Mouse (Mus musculus) embryo, embryonic 11.5 days (tissue): ENCODE measurements around the gene Col1a1.

Experiments
- DNase-seq: peaks from one replicate; pipeline ENCODE4 v3.0.0-alpha.2; 2012; ENCODE audit warnings: low read depth, low spot score

Col1a1 gene

DNA sequence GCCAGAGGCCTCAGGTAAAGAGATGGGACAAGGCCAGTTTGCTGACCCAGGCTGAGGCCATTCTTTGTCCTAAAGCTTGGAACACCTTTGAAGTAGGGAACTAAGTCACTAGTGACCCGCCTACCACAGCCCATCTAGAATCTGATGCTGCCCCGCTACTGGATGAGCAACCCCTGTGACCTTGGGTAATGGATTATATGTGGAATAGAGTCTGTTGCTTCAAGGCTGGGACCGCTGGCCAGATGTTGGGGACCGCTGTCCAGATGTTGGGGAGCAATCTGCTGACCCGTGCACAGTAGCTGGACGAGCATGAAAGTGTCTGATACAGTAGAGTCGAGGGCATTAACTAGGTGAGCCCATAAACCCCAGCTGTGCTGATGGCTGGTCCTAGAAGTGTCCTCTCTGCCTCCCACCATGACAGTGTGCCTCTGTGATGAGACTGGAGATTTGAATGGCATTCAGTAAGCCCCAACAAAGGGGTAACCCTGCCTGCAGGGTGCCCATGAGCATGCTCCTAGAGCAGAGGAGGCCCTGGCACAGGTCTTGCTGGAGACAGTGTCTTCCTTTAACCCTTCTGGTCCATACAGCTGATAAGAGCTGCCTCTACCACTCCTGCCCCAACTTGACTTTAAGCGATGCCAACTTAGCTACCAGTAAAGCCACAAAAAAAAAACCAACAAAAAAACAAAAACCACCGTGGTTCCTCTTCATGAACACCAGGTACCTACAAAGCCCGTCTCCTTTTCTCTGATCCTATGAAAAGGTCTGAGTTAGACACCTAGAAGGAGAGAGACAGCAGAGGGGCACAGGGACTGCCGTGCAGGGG, 59.1 kb downstream of the Col1a1 start:
- DNase-seq, result no peak

DNA sequence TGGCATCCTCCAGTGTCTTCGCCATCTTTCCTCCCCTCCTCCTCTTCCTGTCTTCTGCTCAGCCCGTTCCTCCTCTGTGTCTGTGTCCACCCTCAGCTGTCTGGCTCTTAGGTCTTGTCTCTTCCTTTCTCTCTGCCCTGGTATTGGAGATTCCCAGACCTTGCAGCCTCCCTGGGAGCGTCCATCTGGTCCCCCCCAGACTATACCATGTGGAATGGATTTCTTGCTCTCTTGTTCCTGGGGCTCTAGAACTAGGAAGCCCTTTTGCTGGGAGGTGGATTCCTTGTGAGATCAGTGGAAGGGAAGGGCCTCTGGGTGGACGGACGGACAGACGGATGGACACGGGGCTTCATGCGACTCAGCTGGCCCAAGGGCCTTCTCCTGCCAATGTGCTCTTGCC, 60.1 kb downstream of the Col1a1 start:
- no peak for DNase-seq

DNA sequence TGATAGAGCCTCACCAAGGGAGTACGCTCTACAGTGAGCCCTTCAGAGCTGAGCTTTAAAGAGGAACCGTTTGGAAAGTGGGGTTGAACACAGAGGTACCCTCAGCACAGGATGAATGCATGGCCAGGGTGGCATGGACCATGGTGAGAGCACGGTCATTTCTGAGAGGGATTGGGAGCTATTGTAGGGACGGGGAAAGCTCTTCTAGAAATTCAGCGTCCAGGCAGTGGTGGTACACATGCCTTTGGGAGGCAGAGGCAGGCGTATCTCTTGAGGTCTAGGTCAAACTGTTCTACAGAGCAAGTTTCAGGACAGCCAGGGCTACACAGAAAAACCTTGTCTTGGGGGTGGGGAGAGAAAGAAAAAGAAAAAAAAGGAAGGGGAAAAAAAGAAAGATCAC, 61.0 kb downstream of the Col1a1 start:
- DNase-seq, result no peak

DNA sequence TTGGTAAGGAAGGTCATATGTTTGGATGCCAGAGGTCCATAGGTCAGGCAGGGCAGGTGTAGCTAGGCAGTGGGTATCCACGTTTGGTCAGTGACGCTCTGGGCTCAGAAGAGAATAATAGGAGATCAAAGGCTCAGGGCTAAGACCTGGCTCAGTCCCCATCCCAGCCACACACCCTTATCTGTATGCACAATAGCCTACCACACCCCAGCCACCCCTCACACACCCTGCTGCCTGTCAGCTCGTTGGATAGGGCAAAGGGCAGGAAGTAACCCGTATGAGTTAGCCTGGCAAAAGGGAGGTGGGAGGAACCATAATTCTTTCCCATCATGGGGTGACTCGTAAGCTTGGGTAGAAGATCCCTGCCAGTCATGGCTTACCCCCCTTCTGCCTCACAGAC, 61.6 kb downstream of the Col1a1 start:
- DNase-seq, result no peak

DNA sequence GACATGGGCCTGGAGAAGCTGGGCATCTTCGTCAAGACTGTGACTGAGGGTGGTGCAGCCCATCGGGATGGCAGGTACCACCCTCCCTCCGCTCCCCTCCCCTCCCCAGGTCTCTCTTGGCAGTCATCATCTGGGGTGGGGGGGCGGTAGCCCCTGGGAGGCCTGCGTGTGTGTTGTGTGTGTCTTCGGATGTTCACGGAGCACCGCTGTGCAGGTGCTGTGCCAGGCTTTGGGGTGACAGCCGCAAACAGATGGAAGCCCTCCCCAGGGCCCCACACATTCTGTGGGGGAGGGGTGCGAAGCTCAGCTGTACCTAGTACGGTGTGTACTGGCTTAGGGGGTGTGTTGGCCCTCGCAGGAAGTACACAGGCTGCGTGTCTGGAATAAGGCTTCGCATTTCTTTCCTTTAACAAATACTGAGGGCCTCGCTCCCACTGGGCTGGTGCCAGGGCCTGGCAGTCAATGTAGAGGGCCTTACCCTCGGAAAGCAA, 62.1 kb downstream of the Col1a1 start:
- no peak for DNase-seq

DNA sequence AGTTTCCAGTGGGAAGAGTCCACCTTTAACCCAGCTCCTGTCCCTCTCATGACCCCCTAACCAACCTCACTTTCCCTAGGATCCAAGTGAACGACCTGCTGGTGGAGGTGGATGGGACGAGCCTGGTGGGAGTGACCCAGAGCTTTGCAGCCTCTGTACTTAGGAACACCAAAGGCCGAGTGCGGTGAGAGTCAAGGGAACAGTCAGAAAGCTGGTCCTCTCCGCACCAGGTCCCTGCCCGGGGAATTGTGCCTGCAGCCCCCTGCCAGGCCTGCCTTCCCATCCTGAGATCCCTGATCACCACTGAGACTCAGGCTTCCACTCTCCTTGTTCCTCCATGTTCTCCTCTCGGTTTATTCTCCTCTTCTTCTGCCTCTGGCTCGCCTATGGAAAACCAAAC, 64.1 kb downstream of the Col1a1 start:
- no peak for DNase-seq

DNA sequence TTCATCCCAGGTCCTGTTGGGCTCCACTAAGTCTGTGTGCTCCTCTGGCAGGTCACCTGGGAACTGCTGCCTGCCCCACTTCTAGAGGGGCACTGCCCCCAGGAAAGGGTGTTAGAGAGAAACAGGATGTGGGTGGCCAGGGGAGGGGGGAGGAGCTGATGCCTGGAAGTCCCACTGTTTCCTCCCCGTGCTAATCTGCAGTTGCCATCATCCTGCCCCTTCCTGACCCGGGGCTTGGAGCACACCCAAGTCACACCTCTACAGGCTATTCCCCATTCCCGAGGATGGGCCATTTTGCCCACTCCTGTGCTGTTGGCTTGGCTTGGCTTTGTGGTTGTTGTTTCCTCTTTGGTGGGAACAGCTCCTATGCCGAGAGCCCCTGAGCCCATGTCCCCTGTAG, 64.5 kb downstream of the Col1a1 start:
- no peak for DNase-seq

DNA sequence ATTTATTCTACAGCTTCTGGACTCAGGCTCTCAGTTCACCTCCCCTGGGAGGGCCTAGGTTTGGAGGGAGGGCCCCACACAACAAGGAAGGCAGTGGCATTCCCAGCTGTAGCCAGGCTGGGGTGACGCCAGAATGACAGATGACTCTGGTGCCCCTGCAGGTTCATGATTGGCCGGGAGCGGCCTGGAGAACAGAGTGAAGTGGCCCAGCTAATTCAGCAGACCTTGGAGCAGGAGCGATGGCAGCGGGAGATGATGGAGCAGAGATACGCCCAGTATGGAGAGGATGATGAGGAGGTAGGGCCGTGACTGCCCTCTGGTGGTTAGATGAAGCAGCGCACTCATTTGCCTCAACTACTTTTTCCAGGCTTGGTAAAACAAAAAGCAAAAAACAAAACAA, 65.0 kb downstream of the Col1a1 start:
- peak; percentile 52 for DNase-seq

DNA sequence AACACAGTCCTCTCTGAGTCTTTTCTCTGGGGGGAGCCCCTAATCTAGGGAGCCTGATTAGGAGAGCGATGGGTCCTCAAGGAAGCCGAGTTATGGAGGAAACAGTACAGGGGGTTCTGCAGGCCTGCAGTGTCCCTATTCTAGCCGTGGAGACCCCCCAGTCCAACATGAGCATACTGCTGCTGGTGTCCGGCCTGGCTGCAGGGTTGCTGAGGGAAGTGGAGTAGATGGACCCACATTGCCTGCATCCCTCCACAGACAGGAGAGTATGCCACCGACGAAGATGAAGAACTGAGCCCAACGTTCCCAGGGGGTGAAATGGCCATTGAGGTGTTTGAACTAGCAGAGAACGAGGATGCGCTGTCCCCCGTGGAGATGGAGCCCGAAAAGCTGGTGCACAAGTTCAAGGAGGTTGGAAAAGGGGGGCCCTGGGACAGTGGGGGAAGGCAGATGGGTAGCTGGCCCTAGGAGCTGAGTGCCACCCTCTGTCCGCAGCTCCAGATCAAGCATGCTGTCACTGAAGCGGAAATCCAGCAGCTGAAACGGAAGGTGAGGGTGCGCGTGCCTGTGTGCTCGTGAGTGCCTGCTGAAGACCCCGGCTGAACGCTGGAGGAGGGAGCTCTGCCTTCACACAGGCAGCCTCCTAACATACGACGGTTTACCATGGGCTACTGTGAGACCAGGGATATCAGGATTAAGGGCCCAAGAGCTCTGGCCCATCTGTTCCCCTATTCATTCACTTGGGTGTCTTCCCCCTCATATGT, 65.7 kb downstream of the Col1a1 start:
- DNase-seq, result no peak
